Comparison of ENCODE assay signal across 8 mouse cellular contexts in the genomic region with DNA sequence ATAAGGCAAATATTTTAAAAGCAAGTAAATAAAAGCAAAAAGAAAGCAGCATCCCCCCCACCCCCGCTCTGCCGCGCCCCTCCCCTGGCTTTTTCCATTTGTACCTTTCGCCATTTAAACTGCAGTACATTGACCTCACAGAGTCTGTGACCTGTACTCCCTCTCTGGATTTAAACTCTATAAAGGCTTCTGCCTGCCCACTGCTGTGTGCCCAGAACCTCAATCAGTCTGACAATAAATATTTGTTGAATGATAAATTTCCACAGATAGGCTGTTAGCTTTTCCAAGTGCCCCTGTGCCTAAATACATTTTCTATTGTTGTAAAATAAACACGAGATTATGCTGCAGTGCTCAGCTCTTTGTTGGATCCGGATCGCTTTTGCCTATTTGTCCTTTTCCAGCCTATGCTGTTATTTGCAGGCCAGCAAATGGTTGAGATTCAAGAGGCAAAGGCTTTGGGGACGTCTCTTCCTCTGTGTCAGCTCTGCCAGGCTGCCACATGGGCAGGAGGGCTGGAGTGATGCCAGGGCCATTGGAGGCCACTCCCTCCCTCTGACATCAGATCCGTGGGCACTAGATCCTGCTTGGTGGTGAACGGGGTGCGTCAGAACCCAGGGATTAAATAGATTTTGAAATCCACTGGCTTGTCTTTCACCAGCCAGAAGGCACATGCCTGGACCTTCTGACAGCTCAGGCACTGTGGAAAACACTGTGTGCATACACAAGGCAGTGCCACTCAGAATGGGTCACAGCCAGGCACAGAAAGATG.
DNase-seq lines count a peak whose midpoint lies in the region; ATAC-seq and TF ChIP-seq lines count a peak whose summit lies in the region.

No protein-coding gene starts in this region.

- H3K4me2 ChIP-seq in kidney, embryonic 16.5 days (replicated peaks; ENCODE audit: low read depth, low read length) = no peak overlapping the region
- H3K4me2 ChIP-seq in hindbrain, postnatal 0 days (ENCODE audit: low read depth, low read length) = no peak overlapping the region

- intact Hi-C loops in gastrocnemius, adult 2 months (cut with DNase I) = no loop called here

- no peak for TF ChIP-seq POLR2A in lung, adult 2 months (IDR thresholded peaks at IDR 0.05; ENCODE audit: borderline replicate concordance, extremely low read depth, low read depth, low read length)

- H3K27me3 ChIP-seq in kidney, embryonic 16.5 days (ENCODE audit: insufficient read depth, low read length) = peaks cover 3% of the 10 kb centered on the region; the same call in 1 of the 2 replicates
- H3K27me3 ChIP-seq in hindbrain, postnatal 0 days (ENCODE audit: insufficient read depth, low read length) = no peaks in the 10 kb centered on the region

- H3K9me3 ChIP-seq in kidney, embryonic 16.5 days (ENCODE audit: low read length) = no peaks in the 10 kb centered on the region
- H3K9me3 ChIP-seq in hindbrain, postnatal 0 days (ENCODE audit: low read length) = no peaks in the 10 kb centered on the region

- no peak for TF ChIP-seq CTCF in gastrocnemius, adult 2 months (IDR thresholded peaks at IDR 0.05)
- no peak for TF ChIP-seq CTCF in hindbrain, postnatal 0 days (IDR thresholded peaks at IDR 0.05; ENCODE audit: low read depth)
- TF ChIP-seq CTCF in lung, adult 2 months (IDR thresholded peaks at IDR 0.05; ENCODE audit: insufficient read depth, low read length) = no peak

- no peak overlapping the region for H3K4me3 ChIP-seq in kidney, embryonic 16.5 days (ENCODE audit: low read length)
- H3K4me3 ChIP-seq in gastrocnemius, adult 2 months = peak overlapping the region; percentile 40; the same call in 1 of the 2 replicates
- H3K4me3 ChIP-seq in hindbrain, postnatal 0 days (ENCODE audit: low read length) = no peak overlapping the region
- no peak overlapping the region for H3K4me3 ChIP-seq in lung, adult 2 months (replicated peaks; ENCODE audit: extremely low read depth, low read depth, low read length)

- H3K36me3 ChIP-seq in kidney, embryonic 16.5 days (ENCODE audit: insufficient read depth, low read length) = no peaks in the 10 kb centered on the region
- H3K36me3 ChIP-seq in hindbrain, postnatal 0 days (ENCODE audit: insufficient read depth, low read length) = no peaks in the 10 kb centered on the region

- WGBS in kidney, embryonic 16.5 days = 71% methylated on average over 11 of the region's 11 CpGs
- WGBS in hindbrain, postnatal 0 days = 42% methylated on average over 11 of the region's 11 CpGs
- WGBS in lung, adult 2 months = 43% methylated on average over 11 of the region's 11 CpGs

- ATAC-seq in kidney, embryonic 16.5 days (ENCODE audit: low FRiP score, low TSS enrichment) = no peak
- ATAC-seq in hindbrain, postnatal 0 days = peak; percentile 86

- H3K9ac ChIP-seq in kidney, embryonic 16.5 days (replicated peaks; ENCODE audit: low read length) = no peak overlapping the region
- H3K9ac ChIP-seq in hindbrain, postnatal 0 days (replicated peaks; ENCODE audit: low read length) = no peak overlapping the region; the same call in 1 of the 2 replicates

- DNase-seq in kidney, adult 18-20 months = peak; percentile 85
- DNase-seq in cerebellum, adult 8-10 months = peak; percentile 97
- DNase-seq in gastrocnemius, adult 2 months = peak; percentile 96
- DNase-seq in hindbrain, postnatal 0 days (ENCODE audit: low spot score) = peak; percentile 95
- DNase-seq in lung, adult 2 months = peak; percentile 82
- DNase-seq in right cerebral cortex, adult 2 months (ENCODE audit: low spot score in 2 of 2) = peak; percentile 80 to 89
- no peak for DNase-seq in spleen, postnatal 4 days (ENCODE audit: low spot score in 2 of 2)

- H3K27ac ChIP-seq in kidney, embryonic 16.5 days (ENCODE audit: low read length) = no peak overlapping the region
- H3K27ac ChIP-seq in gastrocnemius, adult 2 months = peak overlapping the region; percentile 97
- peak overlapping the region; percentile 84 for H3K27ac ChIP-seq in hindbrain, postnatal 0 days

- peaks cover 13% of the 10 kb centered on the region for H3K4me1 ChIP-seq in kidney, embryonic 16.5 days (ENCODE audit: insufficient read depth, low read length)
- peaks cover 12% of the 10 kb centered on the region for H3K4me1 ChIP-seq in hindbrain, postnatal 0 days (ENCODE audit: insufficient read depth, low read length)
- H3K4me1 ChIP-seq in lung, adult 2 months (ENCODE audit: control insufficient read depth, insufficient read depth, low read length) = peaks cover 5% of the 10 kb centered on the region; the same call in 1 of the 2 replicates

Comparison
In these comparisons a context has a peak if more than half of its experiments do, and no peak if none do; other contexts are left out.
1. DNase-seq: peak in kidney, adult 18-20 months (single experiment), cerebellum, adult 8-10 months (single experiment), gastrocnemius, adult 2 months (single experiment), hindbrain, postnatal 0 days (single experiment), lung, adult 2 months (single experiment) and right cerebral cortex, adult 2 months (2 of 2); none in spleen, postnatal 4 days (0 of 2).